Mouse (Mus musculus): ENCODE results near the gene Tpm3. TPM values are rescaled to one million over a fixed set of nuclear protein-coding genes. Genes with fewer than 3 reads are reported as not detected.
A peak's percentile ranks its signal among the peaks of the same experiment; 100 is the strongest.

Tpm3 gene
- polyA plus RNA-seq, 1 experiment, result 305 TPM

DNA sequence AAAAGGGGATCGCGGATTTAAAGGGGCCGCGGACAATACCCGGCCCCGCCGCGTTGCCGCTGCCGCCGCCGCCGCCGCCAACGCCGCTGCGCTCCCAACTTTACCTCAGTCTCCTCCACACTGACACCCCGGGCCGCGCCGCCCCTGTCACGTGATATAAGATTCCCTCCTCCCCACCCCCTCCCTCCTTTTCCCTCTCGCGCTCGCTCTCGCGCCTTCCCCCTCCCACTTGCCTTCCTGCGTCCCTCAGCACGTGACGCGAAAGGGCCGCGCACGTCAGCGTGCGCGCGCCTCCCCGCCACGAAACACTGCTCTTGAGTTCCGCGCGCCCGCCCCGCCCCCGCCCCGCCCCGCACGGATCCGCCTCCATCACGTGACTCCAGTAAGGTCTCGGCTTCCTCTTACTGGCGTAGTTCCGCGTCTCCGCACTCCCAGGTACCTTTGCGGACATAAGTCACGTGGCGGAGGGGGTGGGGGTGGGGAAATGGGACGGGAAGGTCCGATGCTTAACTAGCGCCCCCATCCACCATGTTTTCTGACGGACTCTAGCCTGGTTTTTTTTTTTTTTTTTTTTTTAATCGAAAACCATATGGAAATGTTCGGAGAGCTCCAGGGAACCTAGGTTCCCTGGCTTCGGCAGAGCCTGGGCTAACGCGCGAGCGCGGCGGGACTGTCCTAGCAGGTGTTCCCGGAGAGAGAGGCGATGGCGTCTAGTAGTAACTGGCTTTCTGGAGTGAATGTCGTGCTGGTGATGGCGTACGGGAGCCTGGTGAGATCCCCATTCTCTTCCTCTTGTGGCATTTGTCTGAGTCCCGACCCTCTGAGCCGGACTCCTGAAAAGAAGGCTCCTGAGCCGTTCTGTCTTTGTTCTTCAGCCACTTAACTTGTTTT is 19.9 kb upstream of the Tpm3 start, which contains the start of gene Ubap2l:
Gene Ubap2l (minus strand): TSS at position 278 of the 891 bp plus-strand sequence.
- Histone ChIP-seq H3K9ac (ENCODE audit: low read depth, poor library complexity, severe bottlenecking) (peak within 1 kb of the TSS; percentile 99), H3K36me3 (ENCODE audit: control insufficient read depth, insufficient read depth, low read length, poor library complexity, severe bottlenecking) (peaks cover 35% of the 10 kb centered on the region), H3K27ac (ENCODE audit: insufficient read depth, low read length) (peak within 1 kb of the TSS; percentile 49), H3K27me3 (ENCODE audit: control insufficient read depth, insufficient read depth, low read length, poor library complexity, severe bottlenecking) (no peaks in the 10 kb centered on the region), H3K4me1 (ENCODE audit: control insufficient read depth, insufficient read depth, low read length) (no peaks in the 10 kb centered on the region), H3K4me3 (ENCODE audit: low read depth, low read length) (peak within 1 kb of the TSS; percentile 90), H3K9me3 (replicated peaks; ENCODE audit: control insufficient read depth, insufficient read depth, low read length, poor library complexity, severe bottlenecking) (no peaks in the 10 kb centered on the region)
- TF ChIP-seq POLR2A (IDR thresholded peaks at IDR 0.05; ENCODE audit: insufficient read depth, low read length) (no peak), CTCF (IDR thresholded peaks at IDR 0.05; ENCODE audit: low read depth, low read length) (no peak), EP300 (IDR thresholded peaks at IDR 0.05; ENCODE audit: insufficient read depth, low read depth, low read length) (no peak)

DNA sequence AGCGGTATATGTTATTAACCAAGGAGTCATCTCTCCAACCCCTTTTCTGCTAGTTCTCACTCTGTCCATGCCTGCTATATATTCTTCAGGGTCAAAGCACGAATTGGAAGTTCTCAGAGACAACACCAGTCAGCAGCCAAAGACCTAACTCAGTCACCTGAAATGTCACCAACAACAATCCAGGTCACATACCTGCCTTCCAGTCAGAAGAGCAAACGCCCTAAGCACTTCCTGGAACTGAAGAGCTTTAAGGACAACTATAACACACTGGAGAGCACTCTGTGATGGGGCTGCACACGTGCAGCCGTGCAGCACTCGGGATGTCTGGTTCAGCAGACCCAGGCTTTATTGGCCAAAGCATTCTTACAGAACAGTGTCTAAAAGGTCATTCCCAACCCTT is 10.9 kb upstream of the Tpm3 start:
- no peaks in the 10 kb centered on the region for H3K27me3 ChIP-seq (ENCODE audit: control insufficient read depth, insufficient read depth, low read length, poor library complexity, severe bottlenecking)
- H3K4me3 ChIP-seq (ENCODE audit: low read depth, low read length), result no peak overlapping the region
- no peaks in the 10 kb centered on the region for H3K9me3 ChIP-seq (replicated peaks; ENCODE audit: control insufficient read depth, insufficient read depth, low read length, poor library complexity, severe bottlenecking)
- H3K9ac ChIP-seq (ENCODE audit: low read depth, poor library complexity, severe bottlenecking), result no peak overlapping the region
- TF ChIP-seq EP300 (IDR thresholded peaks at IDR 0.05; ENCODE audit: insufficient read depth, low read depth, low read length) (no peak), CTCF (IDR thresholded peaks at IDR 0.05; ENCODE audit: low read depth, low read length) (no peak), POLR2A (IDR thresholded peaks at IDR 0.05; ENCODE audit: insufficient read depth, low read length) (no peak)
- peaks cover 41% of the 10 kb centered on the region for H3K36me3 ChIP-seq (ENCODE audit: control insufficient read depth, insufficient read depth, low read length, poor library complexity, severe bottlenecking)
- H3K4me1 ChIP-seq (ENCODE audit: control insufficient read depth, insufficient read depth, low read length), result no peaks in the 10 kb centered on the region
- no peak overlapping the region; the same call in 1 of the 2 replicates for H3K27ac ChIP-seq (ENCODE audit: insufficient read depth, low read length)

DNA sequence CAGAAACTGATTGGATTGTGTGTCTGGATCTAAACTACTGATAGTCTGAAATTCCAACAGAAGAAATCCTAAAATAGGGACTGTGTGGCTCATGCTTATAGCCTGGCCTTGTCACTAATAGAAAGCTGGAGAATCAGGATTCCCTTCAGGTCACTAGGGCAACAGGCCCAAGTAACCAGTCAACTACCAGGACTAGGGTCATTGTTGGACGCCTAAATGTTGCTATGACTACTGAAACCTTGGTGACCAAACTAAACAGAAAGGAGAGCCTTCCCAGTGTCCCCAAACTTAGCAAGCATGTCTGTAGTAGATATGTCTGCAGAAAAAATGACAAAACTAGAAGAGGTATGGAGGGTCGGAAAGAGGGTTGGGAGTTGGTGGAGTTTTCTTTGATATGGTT is 9.9 kb upstream of the Tpm3 start:
- peaks cover 32% of the 10 kb centered on the region for H3K36me3 ChIP-seq (ENCODE audit: control insufficient read depth, insufficient read depth, low read length, poor library complexity, severe bottlenecking)
- no peak overlapping the region for H3K4me3 ChIP-seq (ENCODE audit: low read depth, low read length)
- no peaks in the 10 kb centered on the region for H3K9me3 ChIP-seq (replicated peaks; ENCODE audit: control insufficient read depth, insufficient read depth, low read length, poor library complexity, severe bottlenecking)
- no peak overlapping the region for H3K9ac ChIP-seq (ENCODE audit: low read depth, poor library complexity, severe bottlenecking)
- no peaks in the 10 kb centered on the region for H3K27me3 ChIP-seq (ENCODE audit: control insufficient read depth, insufficient read depth, low read length, poor library complexity, severe bottlenecking)
- no peak for TF ChIP-seq EP300 (IDR thresholded peaks at IDR 0.05; ENCODE audit: insufficient read depth, low read depth, low read length)
- TF ChIP-seq CTCF (IDR thresholded peaks at IDR 0.05; ENCODE audit: low read depth, low read length), result no peak
- no peak for TF ChIP-seq POLR2A (IDR thresholded peaks at IDR 0.05; ENCODE audit: insufficient read depth, low read length)
- no peak overlapping the region for H3K27ac ChIP-seq (ENCODE audit: insufficient read depth, low read length)
- no peaks in the 10 kb centered on the region for H3K4me1 ChIP-seq (ENCODE audit: control insufficient read depth, insufficient read depth, low read length)

DNA sequence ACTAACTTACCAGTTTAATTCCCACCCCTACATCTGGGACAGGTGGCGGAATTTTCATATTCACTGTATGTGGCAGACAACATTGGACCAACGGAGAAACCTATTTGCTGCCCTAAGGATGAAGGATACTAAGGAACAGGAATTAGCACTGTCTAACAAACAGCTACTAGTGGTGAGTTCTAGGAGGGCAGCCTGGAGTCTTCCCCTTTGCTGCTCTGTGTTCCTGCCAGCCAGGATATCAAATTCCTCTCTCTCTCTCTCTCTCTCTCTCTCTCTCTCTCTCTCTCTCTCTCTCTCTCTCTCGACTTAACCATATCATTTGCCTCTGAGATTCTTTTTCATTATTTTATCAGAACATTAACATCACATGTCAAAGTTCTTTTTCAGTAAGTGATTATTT is 8.1 kb upstream of the Tpm3 start:
- Histone ChIP-seq H3K27ac (ENCODE audit: insufficient read depth, low read length) (no peak overlapping the region), H3K36me3 (ENCODE audit: control insufficient read depth, insufficient read depth, low read length, poor library complexity, severe bottlenecking) (peaks cover 20% of the 10 kb centered on the region), H3K9me3 (replicated peaks; ENCODE audit: control insufficient read depth, insufficient read depth, low read length, poor library complexity, severe bottlenecking) (no peaks in the 10 kb centered on the region), H3K27me3 (ENCODE audit: control insufficient read depth, insufficient read depth, low read length, poor library complexity, severe bottlenecking) (no peaks in the 10 kb centered on the region), H3K4me1 (ENCODE audit: control insufficient read depth, insufficient read depth, low read length) (no peaks in the 10 kb centered on the region), H3K4me3 (ENCODE audit: low read depth, low read length) (no peak overlapping the region), H3K9ac (ENCODE audit: low read depth, poor library complexity, severe bottlenecking) (no peak overlapping the region)
- TF ChIP-seq CTCF (IDR thresholded peaks at IDR 0.05; ENCODE audit: low read depth, low read length) (no peak), POLR2A (IDR thresholded peaks at IDR 0.05; ENCODE audit: insufficient read depth, low read length) (no peak), EP300 (IDR thresholded peaks at IDR 0.05; ENCODE audit: insufficient read depth, low read depth, low read length) (no peak)

DNA sequence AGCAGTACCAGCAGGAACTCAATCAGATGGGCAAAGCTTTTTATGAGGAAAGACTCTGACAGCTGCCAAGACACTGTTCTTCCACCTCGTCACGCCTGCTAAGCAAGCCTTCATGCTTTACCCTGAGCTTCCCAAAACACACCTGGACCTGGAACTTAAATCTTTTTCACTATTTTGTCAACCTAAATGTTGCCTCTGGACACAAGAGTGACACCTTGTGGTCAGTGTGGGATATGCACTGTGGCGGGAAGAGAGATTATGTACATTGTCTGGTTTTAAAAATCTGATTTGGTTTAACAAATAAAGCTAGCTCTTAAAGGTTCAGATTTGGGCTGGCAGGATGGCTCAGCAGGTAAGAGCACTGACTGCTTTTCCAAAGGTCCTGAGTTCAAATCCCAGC is 6.9 kb upstream of the Tpm3 start:
- Histone ChIP-seq H3K36me3 (ENCODE audit: control insufficient read depth, insufficient read depth, low read length, poor library complexity, severe bottlenecking) (peaks cover 17% of the 10 kb centered on the region), H3K4me1 (ENCODE audit: control insufficient read depth, insufficient read depth, low read length) (no peaks in the 10 kb centered on the region)

DNA sequence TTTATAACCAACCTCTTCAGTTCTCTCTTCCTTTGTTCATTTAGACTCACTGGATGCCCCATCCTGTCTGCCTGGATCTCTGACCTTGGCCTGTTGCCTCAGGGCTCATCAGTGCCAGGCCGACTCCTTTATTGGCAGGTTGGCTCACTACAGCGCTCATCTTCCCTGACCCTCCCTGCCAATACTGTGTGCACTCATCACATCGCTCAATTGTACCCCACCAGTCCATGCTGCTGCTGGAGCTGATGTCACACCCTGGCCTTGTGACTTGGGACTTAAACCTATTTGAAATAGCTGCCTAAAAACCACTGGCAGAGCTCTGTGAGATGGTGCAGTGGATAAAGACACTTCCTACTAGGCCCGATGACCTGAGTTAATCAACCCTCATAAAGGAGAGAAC is 4.6 kb upstream of the Tpm3 start:
- Histone ChIP-seq H3K9me3 (replicated peaks; ENCODE audit: control insufficient read depth, insufficient read depth, low read length, poor library complexity, severe bottlenecking) (no peaks in the 10 kb centered on the region), H3K4me1 (ENCODE audit: control insufficient read depth, insufficient read depth, low read length) (no peaks in the 10 kb centered on the region), H3K27ac (ENCODE audit: insufficient read depth, low read length) (no peak overlapping the region), H3K9ac (ENCODE audit: low read depth, poor library complexity, severe bottlenecking) (no peak overlapping the region), H3K36me3 (ENCODE audit: control insufficient read depth, insufficient read depth, low read length, poor library complexity, severe bottlenecking) (peaks cover 2% of the 10 kb centered on the region; the same call in 1 of the 2 replicates), H3K27me3 (ENCODE audit: control insufficient read depth, insufficient read depth, low read length, poor library complexity, severe bottlenecking) (no peaks in the 10 kb centered on the region), H3K4me3 (ENCODE audit: low read depth, low read length) (no peak overlapping the region)
- TF ChIP-seq EP300 (IDR thresholded peaks at IDR 0.05; ENCODE audit: insufficient read depth, low read depth, low read length), result no peak
- no peak for TF ChIP-seq POLR2A (IDR thresholded peaks at IDR 0.05; ENCODE audit: insufficient read depth, low read length)
- TF ChIP-seq CTCF (IDR thresholded peaks at IDR 0.05; ENCODE audit: low read depth, low read length), result no peak

More for the DNA sequence above, 6.9 kb upstream of the Tpm3 start:
- TF ChIP-seq EP300 (IDR thresholded peaks at IDR 0.05; ENCODE audit: insufficient read depth, low read depth, low read length), result no peak
- TF ChIP-seq CTCF (IDR thresholded peaks at IDR 0.05; ENCODE audit: low read depth, low read length), result peak; percentile 11
- no peaks in the 10 kb centered on the region for H3K27me3 ChIP-seq (ENCODE audit: control insufficient read depth, insufficient read depth, low read length, poor library complexity, severe bottlenecking)
- no peak overlapping the region for H3K4me3 ChIP-seq (ENCODE audit: low read depth, low read length)
- H3K27ac ChIP-seq (ENCODE audit: insufficient read depth, low read length), result 0 out of 2 replicates have a peak overlapping the region, but pooled peaks have one; percentile 49
- H3K9ac ChIP-seq (ENCODE audit: low read depth, poor library complexity, severe bottlenecking), result no peak overlapping the region
- no peaks in the 10 kb centered on the region for H3K9me3 ChIP-seq (replicated peaks; ENCODE audit: control insufficient read depth, insufficient read depth, low read length, poor library complexity, severe bottlenecking)
